Mouse (Mus musculus) layer of hippocampus, adult 8-10 months (tissue): Measurements from ENCODE around the gene Syne3. TPM values are rescaled to one million over a fixed set of nuclear protein-coding genes. Genes with fewer than 3 reads are reported as not detected.

Experiments
- DNase-seq, 2 experiments: peaks; one replicate each; pipeline ENCODE4 v3.0.0; 2022; ENCODE audit warnings: low spot score in 2 of 2
- total RNA-seq, 4 experiments: library from RNA; stranded (reverse); gene quantifications; 2 replicates each; pipeline ENCODE4 v1.2.4; 2022

Syne3 gene
- total RNA-seq, 4 experiments from 2014 or later, result 1.6 to 3.6 (median 2.1) TPM

DNA sequence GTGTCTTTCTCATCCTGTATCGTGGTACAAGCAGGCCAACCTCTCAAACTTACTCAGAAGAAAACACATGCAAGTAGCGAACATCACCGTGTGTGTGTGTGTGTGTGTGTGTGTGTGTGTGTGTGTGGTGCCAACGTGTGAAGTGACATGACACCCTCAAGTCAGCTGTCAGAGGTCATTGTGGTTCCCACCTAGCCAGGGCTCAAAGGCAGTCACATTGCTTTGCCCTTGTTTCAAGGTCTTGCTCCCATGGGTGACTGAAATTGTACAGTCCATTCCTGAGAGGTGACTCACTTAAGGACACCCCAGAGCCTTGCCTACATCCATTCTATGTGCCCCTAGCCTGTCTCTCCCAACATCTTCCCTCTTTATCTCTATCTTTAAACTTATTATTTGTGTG is 40.0 kb downstream of the Syne3 start:
- DNase-seq, result no peak

DNA sequence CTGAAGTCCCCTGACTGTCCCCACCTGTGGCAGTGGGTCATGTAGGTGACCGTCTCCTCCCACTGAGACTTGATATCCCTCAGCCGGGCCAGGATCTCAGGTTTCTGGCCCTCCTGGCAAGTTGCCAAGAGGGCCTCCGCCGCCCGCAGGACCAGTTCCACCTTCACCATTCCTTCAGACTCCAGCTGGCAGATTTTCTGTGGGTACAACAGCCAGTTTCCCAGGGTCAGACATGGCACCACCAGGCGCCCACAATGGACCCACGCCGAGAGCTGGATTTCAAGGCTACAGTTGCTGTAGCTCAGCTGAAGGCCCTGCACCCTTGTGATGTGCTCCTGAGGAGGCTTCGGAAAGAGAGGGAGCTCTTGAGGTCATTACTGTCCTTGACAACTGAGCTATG is 40.4 kb downstream of the Syne3 start:
- DNase-seq, result no peak

DNA sequence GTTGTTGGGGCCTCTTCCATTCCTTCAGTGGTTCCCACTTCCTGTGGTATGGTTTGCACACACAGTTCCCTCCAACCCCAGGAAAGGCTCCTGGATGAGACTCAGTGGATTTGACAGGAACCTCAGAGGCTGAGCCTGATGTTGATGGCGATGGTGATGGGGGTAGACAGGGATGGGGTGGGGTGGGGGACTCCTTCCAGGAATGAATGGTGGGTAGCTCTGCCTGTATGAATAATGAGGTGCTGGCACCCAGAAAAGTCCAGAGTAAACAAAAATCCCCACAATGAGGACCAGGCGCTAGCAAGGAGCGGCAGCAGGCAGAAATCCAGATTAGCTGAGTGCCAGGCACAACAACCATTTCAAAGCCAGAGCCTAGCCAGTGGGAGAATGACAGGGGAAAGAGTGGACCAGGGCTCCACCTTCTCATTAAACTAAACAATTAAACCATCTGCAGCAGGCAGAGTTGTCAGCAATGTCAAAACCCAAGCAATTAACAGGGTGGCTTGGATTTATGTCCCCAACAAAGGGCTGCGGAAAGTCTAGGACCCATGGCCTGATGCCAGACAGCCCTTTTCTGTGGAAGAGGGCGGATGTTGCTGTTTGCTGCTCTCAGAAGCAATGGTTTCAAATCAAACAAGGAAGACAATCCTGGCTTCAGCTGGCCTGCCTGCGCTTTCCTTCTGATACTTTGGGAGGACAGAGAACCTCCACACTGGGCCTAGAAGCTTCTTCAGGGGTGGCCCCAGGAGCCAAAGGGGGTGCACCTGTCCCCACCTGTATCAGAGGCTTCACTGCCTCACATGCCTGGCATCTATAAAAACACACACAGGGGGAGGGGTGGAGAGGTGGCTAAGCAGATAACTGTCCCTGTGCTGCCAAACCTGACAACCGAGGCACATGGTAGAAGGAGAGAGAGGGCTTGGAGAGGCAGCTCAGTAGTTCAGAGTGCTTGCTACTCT is 44.4 kb downstream of the Syne3 start:
- peak; percentile 19 to 40 for DNase-seq

DNA sequence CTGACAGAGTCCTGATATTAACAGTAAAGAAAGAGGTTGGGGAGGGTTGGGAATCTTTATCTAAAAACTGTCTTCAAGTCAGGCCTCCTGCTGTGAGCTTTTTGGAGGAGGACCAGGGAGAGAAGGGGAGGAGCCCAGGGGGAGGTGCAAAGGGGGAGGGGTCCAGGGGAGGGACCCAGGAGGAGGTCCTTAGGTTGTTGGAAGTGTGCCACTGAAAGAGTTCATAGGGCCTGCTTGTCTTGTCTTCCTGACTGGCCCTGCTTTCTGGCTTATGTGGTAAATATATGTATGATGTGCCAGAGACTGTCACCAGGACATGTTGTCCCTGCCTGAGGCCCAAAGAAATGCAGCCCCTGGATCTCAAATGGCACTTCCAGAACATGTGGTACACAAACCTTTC is 49.2 kb downstream of the Syne3 start:
- no peak for DNase-seq

DNA sequence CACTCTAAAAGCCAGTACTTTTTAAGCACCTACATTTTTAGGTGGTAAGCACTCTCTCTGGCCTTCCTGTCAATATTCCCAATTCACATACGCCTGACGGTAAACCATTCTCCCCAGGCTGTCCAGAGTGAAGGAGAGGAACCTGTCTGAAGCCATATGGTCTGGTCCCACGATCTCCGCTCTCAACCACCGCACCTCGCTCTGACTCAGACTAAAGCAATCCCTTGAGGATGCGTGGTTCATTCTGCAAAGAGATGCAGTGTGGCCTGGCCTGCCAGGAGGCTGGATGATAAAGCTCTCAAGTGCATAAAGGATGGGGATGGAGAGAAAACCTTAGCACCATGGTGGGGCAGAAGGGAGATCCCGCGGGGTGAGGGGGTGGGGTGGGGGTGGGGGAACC is 49.6 kb downstream of the Syne3 start:
- DNase-seq, result no peak

DNA sequence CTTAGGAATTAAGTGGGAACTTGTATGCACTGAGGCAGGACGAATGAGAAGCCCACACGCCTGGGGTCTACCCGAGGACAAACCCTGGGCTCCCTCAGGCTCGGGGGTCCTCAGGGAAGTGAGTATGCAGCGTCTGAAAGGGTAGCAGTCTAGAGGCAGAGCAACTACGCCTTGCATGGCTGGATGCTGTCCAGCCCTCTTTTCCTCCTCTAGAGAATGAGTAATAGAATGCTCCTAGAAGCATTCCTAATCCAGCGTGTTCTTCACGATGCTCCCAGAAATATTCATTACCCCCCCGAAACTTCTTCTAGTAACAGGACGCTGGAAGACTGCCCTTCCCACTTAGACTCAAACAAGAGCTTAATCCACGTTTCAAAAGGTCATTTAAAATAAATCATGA is 51.3 kb downstream of the Syne3 start:
- DNase-seq, result no peak

DNA sequence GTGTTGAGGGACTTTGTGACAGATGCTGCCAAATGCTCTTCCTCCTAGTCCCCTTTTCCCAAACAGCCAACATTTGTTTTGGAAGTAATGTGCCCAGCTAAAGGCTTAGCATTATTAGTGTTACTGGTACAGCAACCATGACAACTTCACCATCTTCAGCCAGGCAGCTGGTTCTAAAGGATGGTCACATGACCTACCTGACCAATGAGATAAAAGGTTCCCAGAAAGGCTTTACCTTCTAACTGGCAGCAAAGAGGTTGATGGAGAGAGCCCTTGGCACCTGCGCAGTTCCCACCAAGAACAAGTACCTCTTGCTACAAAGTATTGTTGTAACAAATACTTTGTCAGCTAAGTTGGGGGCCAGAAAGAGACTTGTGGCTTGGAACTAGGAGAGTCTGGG is 52.4 kb downstream of the Syne3 start:
- no peak for DNase-seq

DNA sequence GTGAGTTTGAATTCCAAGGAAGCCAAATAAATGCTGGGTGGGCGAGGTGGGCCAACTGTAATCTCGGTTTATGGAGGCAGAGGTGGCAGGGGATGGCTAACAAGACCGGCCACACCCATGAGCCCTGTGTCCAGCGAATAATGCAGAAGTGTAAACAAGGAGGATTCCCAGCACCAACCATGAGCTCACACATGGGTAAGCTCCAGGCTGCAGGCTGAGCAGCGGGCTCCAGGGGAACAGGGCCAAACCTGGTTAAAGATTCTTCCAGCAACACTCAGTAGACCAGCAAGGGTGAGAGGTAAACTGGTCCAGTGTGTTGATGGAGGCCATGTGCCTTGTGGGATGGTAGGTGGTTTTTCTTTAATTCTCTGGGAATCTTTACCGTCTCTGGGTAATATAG is 53.2 kb downstream of the Syne3 start:
- DNase-seq, result no peak

DNA sequence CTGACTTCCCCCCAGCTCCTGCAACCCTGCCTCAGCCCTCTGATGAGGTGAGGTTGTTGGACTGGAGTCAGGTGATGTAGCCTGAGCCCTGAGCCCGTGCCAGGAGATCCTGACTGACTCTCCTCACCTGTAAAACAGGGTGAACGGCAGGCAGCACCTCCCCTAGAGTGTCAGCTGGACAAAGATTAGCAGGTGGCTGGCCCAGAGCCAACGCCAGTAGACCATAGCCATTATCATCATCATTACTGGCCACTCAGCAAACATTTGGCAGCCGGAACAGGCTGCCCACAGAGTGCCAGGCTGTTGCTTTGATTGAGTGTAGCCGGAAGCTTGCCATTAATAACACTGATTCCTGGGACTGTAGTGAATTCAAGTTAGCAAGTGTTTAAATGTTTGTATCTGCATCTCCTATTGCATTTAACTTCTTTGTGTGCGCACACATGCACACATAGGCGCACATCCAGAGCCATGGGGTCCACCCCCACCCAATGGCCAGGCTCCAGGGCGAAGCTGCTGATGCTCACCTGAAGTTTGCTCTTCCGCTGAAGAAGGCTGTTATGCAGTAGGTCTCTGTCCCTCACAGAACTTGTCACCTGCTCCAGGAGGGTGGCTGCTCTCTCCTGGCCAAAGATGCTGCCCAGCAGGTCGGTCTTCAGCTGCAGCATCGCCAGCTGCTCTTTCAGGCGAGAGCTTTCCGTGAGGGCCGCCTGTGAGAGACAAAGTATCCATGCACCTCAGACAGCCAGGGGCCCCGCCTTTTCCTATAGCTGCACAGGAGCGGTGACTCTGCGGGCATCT is 54.4 kb downstream of the Syne3 start:
- DNase-seq, result no peak

DNA sequence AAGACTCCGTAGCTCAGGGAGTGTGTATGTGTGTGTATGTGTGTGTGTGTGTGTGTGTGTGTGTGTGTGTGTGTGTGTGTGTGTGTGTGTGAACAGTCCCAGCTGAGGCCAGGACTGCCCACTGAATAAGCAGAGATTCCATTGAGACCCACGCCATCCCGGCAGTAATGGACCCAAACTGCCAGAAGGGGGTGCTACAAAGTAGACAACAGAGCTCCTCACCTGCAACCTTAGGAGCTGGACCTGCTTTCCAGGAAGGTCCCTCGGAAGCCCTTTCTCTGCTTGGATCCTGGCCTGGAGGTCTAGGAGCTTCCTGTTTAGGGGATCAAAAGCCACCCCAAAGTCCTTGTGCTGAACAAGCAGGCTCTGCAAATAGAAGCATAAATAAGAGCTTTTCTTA is 55.7 kb downstream of the Syne3 start:
- DNase-seq, result peak; percentile 23 to 48

DNA sequence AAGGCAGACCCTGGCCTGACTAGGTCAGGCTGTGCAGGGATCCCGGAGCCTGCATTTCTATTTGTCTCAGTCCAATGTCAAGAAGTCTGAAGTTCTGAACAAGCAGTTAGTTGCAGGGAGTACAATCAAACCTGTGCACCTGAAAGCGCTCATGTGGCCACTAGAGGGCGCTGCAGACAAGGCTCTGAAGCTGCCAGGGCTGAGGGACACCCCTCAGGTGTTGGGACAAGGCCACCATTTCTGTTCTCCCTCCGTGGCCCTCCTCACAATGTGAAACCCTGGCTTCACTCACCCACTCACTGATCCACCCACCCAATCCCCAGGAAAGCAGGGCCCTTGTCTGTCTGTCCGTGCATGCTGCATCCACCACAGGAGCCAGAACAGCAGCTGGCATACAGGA is 57.2 kb downstream of the Syne3 start:
- peak; percentile 43 to 75 for DNase-seq

DNA sequence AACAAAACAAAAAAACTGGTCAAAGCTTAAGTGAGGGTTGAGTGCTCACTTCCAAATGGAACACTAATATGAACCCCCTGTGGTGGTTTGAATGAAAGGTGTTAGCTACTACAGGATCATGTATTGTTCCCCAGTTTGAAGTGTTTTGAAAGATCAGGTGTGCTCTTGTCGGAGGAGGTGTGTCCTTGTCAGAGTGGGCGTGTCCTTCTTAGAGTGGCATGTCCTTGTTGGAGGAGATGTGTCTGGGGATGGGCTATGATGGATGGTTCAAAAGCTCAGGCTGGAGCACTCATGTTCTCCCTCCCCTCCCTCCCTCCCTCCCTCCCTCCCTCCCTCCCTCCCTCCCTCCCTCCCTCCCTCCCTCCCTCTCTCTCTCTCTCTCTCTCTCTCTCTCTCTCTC is 61.7 kb downstream of the Syne3 start:
- DNase-seq, result no peak

DNA sequence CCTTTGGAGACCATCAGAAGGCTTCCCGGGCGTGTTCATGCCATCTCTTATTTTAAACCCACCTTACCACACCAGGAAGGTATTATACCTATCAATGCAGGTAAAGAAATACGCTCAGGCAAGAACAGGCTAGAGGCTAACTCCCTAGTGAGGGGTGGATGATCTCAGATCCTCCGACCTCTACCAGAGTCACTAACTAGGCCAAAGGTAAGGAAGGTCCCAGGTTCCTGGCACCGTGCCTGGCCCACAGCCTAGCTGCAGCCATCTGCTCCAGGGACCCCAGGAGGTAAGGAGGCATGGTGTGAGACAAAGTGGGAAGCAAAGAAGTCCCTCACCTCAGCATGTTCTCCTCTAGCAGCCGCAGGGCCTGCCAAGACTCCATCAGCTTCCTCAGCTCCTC is 63.4 kb downstream of the Syne3 start:
- no peak for DNase-seq

DNA sequence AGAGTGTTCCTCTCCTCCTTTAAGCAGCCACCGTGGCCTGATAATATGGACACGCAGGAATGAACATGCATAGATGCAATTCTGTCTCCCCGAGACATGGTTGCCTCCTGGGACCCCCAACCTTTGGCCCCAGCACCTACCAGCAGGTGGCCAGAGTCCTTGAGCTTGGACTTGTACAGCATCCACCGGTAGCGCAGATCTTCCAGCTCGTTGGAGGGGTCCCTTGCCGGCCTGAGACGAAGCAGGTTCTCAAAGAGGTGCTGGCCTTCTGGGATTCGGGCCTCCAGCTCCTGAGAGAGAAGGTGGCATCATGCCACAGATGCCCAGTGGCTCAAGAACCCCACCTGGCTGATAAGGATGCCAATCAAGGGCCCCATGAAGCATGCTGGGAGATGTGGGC is 69.1 kb downstream of the Syne3 start:
- no peak for DNase-seq

DNA sequence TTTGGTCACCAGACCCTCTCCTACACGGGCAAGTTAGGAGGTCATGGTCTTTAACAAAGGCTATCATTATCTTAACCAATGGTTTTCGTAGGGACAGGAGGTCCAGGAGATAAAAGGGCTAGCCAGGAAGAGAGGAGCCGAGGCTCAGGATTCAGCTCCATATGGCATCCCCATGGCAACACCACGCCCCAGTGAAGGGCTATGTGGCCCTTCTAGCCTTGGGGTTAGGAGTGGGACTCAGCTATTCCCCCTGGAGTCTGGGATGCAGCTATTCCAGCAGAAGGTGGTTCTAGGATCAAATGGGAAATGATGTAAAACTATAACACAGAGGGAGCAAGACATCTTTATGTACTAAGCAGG is 69.6 kb downstream of the Syne3 start:
- DNase-seq, result no peak

DNA sequence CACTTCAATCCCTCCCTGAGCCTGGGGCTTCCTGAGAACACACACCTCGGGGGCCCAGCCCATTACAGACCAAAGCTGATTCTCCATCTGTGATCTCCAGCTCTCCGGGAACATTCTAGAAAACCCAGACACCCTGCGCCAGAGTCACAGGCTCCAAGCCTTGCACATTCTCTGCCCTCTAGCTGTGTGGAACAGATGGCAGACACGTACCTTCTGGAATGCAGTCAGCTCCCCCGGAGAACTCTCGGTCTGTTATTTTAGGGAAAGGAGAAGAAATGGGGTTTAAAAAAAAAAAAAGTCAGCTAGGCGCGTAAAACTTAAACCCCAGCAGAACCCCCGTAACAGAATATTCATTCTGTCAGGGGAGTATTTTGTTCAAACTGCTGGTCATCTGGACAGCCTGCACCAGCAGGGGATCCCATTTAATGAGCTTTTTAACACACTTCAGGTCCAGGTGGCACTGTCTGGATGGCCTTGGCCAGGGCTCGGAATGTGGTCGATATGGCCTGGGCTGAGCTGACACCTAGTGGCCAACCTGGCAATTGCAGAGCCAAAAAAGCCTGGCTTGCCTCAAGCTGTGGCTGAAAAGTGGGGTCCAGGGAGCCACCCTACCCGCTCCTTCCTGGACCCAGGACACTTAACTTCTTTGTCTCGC is 70.1 kb downstream of the Syne3 start:
- DNase-seq, result peak; percentile 57 to 84

DNA sequence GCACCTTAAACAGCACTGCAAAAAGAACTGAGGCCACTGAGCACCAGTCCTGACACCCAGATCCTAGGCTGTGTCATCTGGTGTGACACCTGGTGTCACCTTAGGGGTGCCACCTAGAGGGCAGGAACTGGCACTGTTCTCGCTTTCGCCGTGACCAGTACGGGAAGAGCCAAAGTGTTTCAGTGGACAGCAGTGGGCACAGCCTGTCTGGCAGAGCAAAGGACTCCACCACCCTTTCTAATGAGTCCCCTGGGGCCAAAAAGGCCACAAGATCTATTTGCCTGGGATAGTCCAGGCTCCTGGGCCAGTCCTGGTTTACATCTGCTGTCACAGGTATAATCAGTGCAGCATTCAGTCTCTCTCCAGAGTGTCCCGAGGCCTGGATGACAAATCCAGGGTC is 70.7 kb downstream of the Syne3 start:
- no peak for DNase-seq

DNA sequence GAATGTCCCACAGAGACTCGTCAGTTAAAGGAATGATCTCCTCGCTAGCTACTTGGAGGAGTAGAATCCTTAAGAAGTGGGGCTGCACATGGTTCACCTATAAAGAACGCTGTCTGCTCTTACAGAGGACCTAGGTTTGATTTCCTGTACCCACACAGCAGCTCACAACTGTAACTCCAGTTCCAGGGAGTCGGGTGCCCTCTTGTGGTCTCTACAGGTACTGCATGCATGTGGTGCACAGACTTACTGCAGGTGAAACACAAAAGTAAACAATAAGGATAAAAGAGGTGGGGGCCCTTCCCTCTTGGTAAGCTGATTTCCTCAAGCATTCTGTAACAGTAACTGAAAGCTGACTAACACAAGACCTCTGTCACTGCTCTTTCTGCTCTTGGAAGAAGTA is 73.4 kb downstream of the Syne3 start:
- DNase-seq, result no peak

DNA sequence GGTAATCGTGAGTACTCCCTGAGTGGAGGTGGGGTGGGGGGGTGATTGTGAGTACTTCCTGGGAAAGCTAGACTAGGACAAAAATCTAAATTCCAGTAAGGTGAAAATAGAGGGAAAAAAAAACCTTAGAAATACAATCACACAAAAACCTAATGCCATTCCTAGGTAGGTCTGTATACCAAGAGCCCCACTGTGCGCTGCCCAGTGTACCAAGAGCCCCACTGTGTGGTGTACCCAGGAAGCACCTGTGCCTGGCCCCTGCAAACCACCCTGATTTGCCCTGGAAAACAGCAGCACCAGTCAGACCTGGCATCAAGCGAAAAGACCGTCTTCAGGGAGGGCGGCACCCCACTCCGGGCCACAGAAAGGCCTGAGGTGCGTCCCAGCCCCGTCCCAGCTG is 74.5 kb downstream of the Syne3 start:
- DNase-seq, result no peak

DNA sequence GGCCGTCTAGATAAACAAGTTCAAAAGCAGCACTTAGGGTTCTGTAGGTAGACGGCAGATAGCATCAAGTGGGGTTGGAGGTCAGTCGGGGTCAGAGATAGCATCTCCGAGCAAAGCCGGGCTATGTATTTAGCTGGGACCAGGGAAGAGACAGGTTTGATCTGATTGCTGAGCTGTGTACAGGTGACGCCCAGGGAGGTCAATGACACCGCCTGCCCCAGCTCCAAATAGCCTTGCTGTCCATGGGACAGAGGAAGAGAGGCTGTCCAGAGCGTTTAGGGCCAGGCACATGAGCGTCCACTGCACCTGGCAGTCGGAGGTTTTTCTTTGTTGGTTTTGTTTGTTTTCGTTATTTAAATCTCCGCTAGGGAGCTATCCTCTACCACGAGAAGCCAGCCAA is 75.8 kb downstream of the Syne3 start:
- no peak for DNase-seq

DNA sequence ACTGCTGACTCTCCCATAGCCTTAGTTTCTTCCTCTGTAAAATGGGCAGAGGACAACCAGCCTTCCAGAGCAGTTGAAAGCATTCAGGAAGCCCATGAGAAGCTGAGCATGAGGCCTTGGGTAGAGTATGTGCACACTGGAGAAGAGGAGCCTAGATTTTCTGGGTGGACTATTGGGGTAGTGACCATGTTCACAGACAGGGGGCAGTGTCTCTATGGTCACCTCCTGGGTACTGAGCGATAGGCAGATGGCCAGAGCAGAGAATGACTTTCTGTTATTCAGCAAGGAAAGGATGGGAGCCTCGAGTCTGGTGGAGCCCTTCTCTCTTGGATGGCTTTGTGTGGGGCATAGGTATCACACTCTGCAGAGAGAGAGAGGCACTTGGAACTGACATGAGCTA is 76.4 kb downstream of the Syne3 start:
- no peak for DNase-seq

DNA sequence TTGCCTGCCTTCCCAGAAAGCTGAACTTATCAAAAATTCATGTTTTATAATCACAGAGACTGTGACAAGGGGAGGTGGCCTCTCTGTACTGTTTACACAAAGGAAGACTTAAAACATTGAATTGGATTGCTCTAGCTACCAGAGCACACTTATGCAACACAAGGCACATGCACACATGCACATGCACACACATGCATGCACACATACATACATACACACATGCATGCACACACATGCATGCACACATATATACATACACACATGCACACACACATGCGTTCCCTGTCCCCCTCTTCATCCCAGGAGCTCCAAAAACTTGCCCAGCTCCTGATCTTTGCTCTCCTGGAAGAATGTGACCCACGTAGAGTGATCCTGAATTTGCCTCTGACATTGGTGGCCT is 83.8 kb downstream of the Syne3 start:
- no peak for DNase-seq
